Mouse (Mus musculus) small intestine, adult 2 months (tissue): ENCODE data around the gene Upk3bl.

Experiments used
- CTCF ChIP-seq: fragments of 200-500 bp; IDR thresholded peaks from 2 replicates; pipeline ENCODE4 v1.5.1; 2012; ENCODE audit warnings: low read depth, mild to moderate bottlenecking, control low read depth, inconsistent platforms, low read length, moderate library complexity, mixed read lengths; ENCODE audit not compliant: insufficient replicate concordance, insufficient read length; ENCODE audit errors: extremely low read depth
- POLR2A ChIP-seq: fragments of 200-500 bp; IDR thresholded peaks from 2 replicates; pipeline ENCODE4 v1.6.1; 2012; ENCODE audit warnings: low read depth, mild to moderate bottlenecking, control low read depth, inconsistent platforms, low read length, moderate library complexity

DNA sequence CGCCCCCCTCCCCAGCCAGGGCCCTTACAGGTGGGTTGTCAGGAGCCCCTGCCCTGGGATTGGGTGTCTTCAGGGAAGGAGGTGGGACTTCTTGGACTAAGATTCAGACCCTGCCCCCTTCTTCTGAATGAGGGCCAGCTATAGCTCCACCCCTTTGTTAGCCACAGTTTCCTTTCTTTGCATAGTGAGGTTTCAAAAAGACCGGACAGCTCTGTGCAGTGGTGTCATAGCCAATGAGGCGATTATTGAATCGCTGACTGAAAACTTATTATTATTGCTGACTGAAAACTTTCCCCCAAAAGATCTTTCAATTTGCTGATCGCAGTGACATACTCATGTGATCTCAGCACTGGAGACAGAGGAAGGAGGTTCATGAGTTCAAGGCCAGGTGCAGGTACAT is 14.1 kb upstream of the Upk3bl start:
- no peak for TF ChIP-seq CTCF
- TF ChIP-seq POLR2A: no peak
